Mouse (Mus musculus) thymus, adult 2 months (tissue): Measurements from ENCODE around the gene Josd1.

Experiments
- CTCF ChIP-seq: fragments of 200-500 bp; IDR thresholded peaks from 2 replicates; pipeline ENCODE4 v1.5.1; 2012; ENCODE audit warnings: mild to moderate bottlenecking, control low read depth, low read length, moderate library complexity, borderline replicate concordance; ENCODE audit not compliant: control insufficient read depth, poor library complexity, insufficient read depth; ENCODE audit errors: extremely low read depth
- POLR2A ChIP-seq: fragments of 200-500 bp; IDR thresholded peaks from 2 replicates; pipeline ENCODE4 v1.6.1; 2012; ENCODE audit warnings: mild to moderate bottlenecking, low read length, control low read depth, moderate library complexity; ENCODE audit not compliant: control insufficient read depth, poor library complexity, insufficient read depth; ENCODE audit errors: extremely low read depth

DNA sequence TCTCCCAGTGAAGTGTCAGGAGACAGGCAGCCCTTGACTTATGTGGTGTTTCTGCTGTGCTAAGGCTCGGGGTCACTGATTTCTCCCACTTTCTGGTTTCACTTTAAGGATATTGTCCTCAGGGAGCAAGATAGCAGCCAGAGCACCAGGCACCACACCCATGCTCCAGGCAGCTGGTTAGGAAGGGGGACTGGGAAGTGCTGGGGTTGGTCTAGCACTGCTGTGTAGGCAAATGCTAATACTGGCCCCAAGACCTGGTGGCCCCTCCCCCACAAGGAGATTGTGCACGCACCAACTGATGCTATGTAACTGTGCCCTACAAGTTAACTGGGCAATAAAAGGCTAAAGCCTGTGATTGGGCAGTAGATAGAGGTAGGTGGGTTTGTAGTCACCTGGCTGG lies 57.2 kb downstream of the Josd1 start:
- TF ChIP-seq POLR2A (no peak), CTCF (no peak)
